Mouse (Mus musculus) cerebellum, postnatal 4 days (tissue): ENCODE results near the gene Gm42715.
"Not testable (repeated sequence)": the region's sequence is repeated elsewhere in the genome, so short reads cannot be mapped to it uniquely, and the experiment has no call there.

Experiments
- DNase-seq, 2 experiments: peaks; one replicate each; pipeline ENCODE4 v3.0.0; 2022; ENCODE audit warnings: low spot score in 2 of 2, mixed read lengths in 1 of 2

Gene Gm42715

DNA sequence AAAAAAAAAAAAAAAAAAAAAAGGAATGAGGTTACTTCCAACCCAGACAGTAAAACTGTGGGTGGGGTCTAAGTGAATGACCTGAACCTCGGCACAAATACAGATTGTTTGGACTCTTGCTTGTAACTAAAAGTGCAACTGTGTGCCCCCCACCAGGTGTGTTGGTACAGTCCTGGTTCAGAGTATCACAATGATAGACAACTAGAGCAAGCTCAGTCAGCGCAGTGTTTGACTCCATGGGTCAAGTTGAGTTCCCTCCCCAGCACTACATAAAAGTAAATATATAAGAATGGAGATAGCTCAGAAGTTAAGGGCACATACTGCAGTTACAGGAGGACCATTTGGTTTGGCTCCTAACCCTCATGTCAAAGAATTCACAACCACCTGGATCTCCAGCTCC, 22.0 kb upstream of the Gm42715 start:
- no peak for DNase-seq

- DNase-seq, result no peak
Measured at GRCm38 (mm10) chr7:127498407-127498806, 21.0 kb upstream of the Gm42715 start.

DNA sequence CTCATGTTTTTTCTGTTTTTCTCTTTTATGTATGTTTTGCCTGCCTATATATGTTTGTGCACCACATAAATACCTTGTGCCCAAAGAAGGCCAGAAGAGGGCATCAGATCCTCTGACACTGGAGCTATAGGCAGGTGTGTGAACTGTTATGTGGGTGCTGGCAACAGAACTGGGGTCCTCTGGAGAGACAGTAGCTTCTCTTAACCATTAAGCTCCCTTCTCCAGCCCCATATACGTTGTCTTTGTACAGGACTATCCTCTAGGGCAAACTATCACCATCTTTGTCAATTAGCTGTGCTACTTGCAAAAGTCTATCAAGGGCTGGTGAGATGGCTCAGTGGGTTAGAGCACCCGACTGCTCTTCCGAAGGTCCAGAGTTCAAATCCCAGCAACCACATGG, 11.1 kb upstream of the Gm42715 start:
- no peak for DNase-seq

GRCm38 (mm10) chr7:127509830-127510229, 9.6 kb upstream of the Gm42715 start:
- not testable (repeated sequence) for DNase-seq

DNA sequence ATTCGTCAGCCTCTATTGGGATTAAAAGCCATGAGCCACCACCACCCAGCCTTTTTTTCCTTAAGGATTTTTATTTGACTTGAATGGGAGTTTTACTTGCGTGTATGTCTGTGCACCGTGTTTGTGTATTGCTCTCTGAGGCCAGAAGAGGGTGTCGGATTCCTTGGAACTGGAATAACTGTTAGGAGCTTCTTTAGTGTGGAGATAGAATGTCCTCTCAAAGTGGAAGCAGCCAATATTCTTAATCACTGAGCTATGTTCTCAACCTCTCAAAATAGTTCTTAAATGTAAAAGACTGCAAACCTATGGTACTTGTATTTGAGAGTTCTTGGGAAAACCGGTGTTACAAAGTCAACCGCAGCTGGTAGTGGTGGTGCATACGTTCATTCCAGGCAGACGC, 8.1 kb upstream of the Gm42715 start:
- DNase-seq, result no peak

DNA sequence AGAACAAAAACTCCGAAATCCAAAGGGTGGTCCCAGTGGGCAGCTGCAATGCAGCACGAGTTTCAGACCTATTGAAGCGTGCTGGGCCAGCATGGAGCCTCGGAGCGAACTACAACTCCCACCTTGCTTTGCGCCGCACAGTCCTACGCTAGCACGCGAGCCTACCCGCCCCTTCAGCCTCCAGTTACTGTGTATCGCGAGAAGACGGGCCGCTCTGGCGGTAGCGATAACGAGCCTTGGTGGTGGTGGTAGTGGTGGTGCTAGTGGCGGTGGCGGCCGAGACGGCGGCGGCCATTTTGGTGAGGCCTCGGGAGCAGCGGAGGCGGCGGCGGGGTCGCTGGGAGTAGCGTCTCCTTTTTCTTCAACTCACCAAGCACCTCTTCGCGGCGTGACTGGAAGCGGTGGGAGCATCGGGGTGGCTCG, 7.6 kb upstream of the Gm42715 start, which contains the start of gene Srcap:
Gene Srcap (plus strand): TSS at position 176 of the 423 bp plus-strand sequence.
- peak; percentile 83 to 94 for DNase-seq

- peak; percentile 70 to 92 for DNase-seq
Measured at GRCm38 (mm10) chr7:127512231-127513015, 7.0 kb upstream of the Gm42715 start.

DNA sequence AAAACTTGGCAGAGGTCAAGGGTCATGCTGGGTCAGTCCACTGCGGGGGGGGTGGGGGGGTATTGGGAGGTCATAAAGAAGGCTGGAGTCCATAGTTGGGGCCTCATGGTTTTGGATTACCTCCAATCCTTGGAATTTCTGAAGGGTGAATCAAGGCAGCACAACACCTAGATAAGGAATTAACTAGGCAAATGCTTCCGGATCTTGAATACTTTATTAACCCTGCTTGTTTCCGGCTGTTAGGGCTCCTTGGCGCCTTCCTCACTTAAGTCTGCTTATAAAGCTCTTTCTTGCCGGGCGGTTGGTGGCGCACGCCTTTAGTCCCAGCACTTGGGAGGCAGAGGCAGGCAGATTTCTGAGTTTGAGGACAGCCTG, 6.4 kb upstream of the Gm42715 start:
- DNase-seq, result no peak

DNA sequence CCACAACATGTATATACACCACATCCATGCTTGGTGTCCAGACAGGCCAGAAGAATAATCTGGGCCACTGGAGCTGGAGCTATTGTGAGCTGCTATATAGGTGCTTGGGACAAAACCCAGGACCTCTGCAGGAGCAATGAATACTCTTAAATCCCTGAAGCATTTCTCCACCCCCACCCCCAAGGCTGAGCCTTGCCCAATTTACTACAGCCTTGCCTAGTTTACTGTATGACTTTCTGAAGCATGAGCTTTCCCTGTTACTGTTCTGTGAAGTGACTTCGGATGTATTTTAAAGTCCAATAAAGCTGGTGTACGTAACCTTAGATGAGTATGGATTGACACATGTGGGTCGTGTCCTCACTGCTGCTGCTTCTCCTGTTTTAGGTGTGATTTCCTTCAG, 5.6 kb upstream of the Gm42715 start:
- DNase-seq, result no peak

DNA sequence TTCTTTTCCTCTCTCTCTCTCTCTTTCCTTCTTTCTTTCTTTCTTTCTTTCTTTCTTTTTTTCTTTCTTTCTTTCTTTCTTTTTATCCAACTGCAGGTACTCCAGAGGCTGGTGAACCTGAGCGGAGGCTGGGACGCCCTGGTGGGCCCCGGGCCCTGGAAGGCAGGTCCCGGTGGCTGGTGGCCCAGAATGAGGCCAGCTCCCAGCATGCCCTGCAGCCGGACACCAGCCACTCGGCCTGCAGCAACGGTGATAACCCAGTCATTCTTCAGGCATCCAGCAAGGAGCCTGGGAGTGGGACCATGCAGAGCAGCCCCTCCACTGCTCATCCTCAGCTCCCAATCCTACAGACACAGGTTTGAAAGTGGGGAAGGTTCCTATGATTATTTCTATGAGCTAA, 3.5 kb upstream of the Gm42715 start:
- no peak for DNase-seq

DNA sequence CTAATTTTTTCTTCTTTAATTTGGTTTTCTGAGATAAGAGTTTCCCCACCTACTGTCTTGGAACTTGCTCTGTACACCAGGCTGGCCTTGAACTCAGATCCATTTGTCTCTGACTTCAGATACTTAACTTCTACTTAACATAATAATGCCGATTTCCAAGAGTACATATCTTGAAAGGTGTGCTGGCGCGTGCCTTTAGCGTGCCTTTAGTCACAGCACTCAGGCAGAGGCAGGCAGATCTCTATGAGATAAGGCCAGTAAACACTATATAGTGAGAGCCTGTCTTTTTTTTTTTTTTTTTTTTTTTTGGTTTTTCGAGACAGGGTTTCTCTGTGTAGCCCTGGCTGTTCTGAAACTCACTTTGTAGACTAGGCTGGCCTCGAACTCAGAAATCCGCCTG, 3.0 kb upstream of the Gm42715 start:
- DNase-seq, result no peak

GRCm38 (mm10) chr7:127541671-127542070, 22.3 kb downstream of the Gm42715 start:
- DNase-seq, result no peak

DNA sequence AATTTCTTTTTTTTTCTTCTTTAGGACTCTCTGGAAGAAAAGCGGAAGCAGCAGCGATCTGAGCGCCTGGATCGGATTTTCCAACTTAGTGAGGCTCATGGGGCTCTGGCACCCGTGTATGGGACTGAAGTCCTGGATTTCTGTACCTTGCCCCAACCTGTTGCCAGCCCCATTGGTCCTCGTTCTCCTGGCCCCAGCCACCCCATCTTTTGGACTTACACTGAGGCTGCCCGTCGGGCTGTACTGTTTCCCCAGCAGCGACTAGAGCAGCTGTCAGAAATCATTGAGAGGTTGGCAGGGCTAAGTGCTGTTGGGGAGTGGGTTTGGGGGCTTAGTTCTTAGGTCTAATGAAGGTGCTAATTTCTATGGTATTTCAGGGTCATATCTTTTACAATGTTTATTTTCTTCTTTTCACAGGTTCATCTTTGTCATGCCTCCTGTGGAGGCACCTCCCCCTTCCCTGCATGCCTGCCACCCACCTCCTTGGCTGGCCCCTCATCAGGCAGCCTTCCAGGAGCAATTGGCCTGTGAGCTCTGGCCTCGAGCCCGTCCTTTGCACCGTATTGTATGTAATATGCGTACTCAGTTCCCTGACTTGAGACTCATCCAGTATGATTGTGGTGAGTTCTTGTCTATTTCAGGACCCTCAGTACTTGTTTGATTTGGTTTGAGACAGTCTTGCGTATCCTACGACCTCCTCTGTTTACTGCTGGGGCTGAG, 29.9 kb downstream of the Gm42715 start:
- DNase-seq, result peak in 1 of 2 experiments; percentile 45

- no peak for DNase-seq
Measured at GRCm38 (mm10) chr7:127551558-127551957, 32.2 kb downstream of the Gm42715 start.

- no peak for DNase-seq
Measured at GRCm38 (mm10) chr7:127560580-127560979, 41.2 kb downstream of the Gm42715 start.

GRCm38 (mm10) chr7:127561340-127561858, 42.0 kb downstream of the Gm42715 start, which contains the start of gene Tmem265:
Gene Tmem265 (plus strand): TSS chr7:127561390.
- DNase-seq, result no peak

DNA sequence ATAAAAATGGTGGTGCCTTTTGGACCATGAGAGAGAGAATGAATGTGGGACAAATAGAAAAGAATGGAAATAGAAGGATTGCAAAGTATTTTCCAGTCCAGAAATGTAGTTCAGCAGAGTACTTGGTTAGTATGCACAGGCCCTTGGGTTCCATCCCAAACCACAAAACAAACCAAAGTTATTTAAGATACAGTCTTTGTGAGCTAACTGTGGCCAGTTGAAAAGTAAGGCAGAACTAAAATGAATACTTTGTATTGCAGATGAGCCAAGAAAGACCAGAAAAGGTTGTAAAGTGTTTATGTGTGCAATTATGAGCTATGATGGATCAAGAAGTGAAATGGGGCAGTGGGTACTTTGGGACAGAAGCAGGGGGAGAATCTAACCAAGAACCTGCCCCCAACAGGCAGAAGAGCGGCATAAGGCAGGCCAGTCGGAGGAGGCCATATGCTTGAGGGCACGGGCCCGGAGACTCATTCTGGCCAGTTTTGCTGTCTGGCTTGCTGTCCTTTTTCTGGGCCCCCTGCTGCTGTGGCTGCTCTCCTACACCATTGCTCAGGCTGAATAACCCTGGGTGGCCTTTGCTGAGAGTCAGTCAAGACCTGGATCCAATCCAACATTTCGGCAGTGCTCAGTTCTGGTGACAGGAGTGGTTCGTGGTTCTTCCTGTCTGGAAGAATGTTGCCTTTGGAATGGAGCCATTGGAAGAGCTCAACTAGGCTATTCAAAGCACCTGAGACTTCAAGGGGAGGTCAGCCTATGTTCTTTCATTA, 45.2 kb downstream of the Gm42715 start:
- DNase-seq, result peak in 1 of 2 experiments; percentile 44

DNA sequence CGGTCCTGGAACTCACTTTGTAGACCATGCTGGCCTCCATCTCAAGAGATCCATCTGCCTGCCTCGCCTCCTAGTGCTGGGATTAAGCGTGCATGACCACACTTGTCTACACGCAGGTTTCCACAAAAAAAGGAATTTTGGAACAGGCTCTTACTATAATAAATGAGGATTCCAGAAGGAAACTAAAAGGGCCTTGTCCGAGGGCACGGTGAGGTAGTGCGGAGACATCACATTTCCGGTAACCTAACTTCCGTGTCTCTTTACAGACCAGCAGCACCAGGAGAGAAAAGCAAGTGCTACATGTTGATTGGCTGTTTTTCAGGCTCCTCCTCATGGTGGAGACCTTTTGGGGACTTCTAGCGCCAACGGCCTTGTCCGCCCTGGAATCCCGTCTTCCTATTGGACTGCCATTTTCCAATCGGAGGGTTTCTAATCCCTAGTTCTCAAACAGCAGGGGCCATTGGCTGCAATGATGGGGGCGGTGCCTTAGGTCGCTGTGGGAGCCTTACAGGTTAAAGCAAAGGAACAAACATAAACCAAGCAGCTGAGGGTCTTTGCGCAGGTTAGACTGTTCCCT, 53.6 kb downstream of the Gm42715 start, which contains the start of gene Phkg2:
Gene Phkg2 (plus strand): TSS at position 446 of the 577 bp plus-strand sequence.
- peak; percentile 55 to 79 for DNase-seq

DNA sequence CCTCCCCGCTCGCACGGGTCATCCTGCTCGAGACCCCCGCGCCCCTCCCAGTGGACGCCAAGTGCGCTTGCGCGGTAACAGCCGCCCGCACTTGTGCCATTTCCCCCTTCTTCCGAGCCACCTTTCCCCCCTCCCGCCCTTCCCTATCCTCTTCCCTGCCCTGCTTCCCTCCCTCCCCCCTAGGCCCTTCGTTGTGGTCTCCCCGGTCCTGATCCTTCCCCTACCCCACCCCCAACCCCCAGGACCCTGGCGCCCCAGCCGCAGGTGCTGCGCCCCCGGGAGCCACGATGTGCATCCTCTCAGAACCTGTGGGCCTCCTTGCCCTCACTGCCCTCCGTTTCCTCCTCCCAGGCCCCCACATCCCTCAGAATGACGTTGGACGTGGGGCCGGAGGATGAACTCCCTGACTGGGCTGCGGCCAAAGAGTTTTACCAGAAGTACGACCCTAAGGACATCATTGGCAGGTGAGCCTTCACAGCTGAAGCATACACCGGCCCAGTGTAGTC, 54.2 kb downstream of the Gm42715 start:
- DNase-seq, result no peak

GRCm38 (mm10) chr7:127574115-127574514, 54.7 kb downstream of the Gm42715 start:
- no peak for DNase-seq

GRCm38 (mm10) chr7:127583260-127583659, 63.9 kb downstream of the Gm42715 start:
- no peak for DNase-seq
